Mouse (Mus musculus): ENCODE results near the gene Bcl6b.

Gene Bcl6b

GRCm38 (mm10) chr11:70212896-70213295 lies 16.7 kb downstream of the Bcl6b start:
- DNase-seq (ENCODE audit: low spot score) = peak; percentile 69

- no peak for DNase-seq (ENCODE audit: low spot score)
Observed at GRCm38 (mm10) chr11:70212423-70212822, 17.2 kb downstream of the Bcl6b start, which contains the start of gene Slc16a11. Gene Slc16a11 (plus strand): TSS chr11:70212752.

GRCm38 (mm10) chr11:70211972-70212371 lies 17.6 kb downstream of the Bcl6b start:
- no peak for DNase-seq (ENCODE audit: low spot score)

GRCm38 (mm10) chr11:70210681-70211080 lies 18.9 kb downstream of the Bcl6b start:
- DNase-seq (ENCODE audit: low spot score) = no peak

- DNase-seq (ENCODE audit: low spot score) = no peak
Observed at GRCm38 (mm10) chr11:70208778-70209388, 20.7 kb downstream of the Bcl6b start.

GRCm38 (mm10) chr11:70207283-70207682 lies 22.3 kb downstream of the Bcl6b start:
- DNase-seq (ENCODE audit: low spot score) = no peak

- no peak for DNase-seq (ENCODE audit: low spot score)
Observed at GRCm38 (mm10) chr11:70206801-70207200, 22.8 kb downstream of the Bcl6b start.

- DNase-seq (ENCODE audit: low spot score) = peak; percentile 59
Observed at GRCm38 (mm10) chr11:70201691-70202090, 27.9 kb downstream of the Bcl6b start.

- DNase-seq (ENCODE audit: low spot score) = no peak
Observed at GRCm38 (mm10) chr11:70200036-70200608, 29.5 kb downstream of the Bcl6b start.

- DNase-seq (ENCODE audit: low spot score) = no peak
Observed at GRCm38 (mm10) chr11:70199107-70199506, 30.5 kb downstream of the Bcl6b start.

GRCm38 (mm10) chr11:70198332-70198731 lies 31.3 kb downstream of the Bcl6b start:
- DNase-seq (ENCODE audit: low spot score) = no peak

GRCm38 (mm10) chr11:70193354-70194285 lies 36.0 kb downstream of the Bcl6b start:
- no peak for DNase-seq (ENCODE audit: low spot score)

- no peak for DNase-seq (ENCODE audit: low spot score)
Observed at GRCm38 (mm10) chr11:70192157-70192556, 37.4 kb downstream of the Bcl6b start.

- no peak for DNase-seq (ENCODE audit: low spot score)
Observed at GRCm38 (mm10) chr11:70191188-70191587, 38.4 kb downstream of the Bcl6b start.

GRCm38 (mm10) chr11:70189319-70190134 lies 40.1 kb downstream of the Bcl6b start:
- DNase-seq (ENCODE audit: low spot score) = no peak

- no peak for DNase-seq (ENCODE audit: low spot score)
Observed at GRCm38 (mm10) chr11:70185120-70185519, 44.5 kb downstream of the Bcl6b start.

- DNase-seq (ENCODE audit: low spot score) = no peak
Observed at GRCm38 (mm10) chr11:70180496-70180895, 49.1 kb downstream of the Bcl6b start.

GRCm38 (mm10) chr11:70179401-70179800 lies 50.2 kb downstream of the Bcl6b start:
- DNase-seq (ENCODE audit: low spot score) = no peak

GRCm38 (mm10) chr11:70178756-70179155 lies 50.8 kb downstream of the Bcl6b start:
- DNase-seq (ENCODE audit: low spot score) = no peak

GRCm38 (mm10) chr11:70178311-70178710 lies 51.3 kb downstream of the Bcl6b start:
- no peak for DNase-seq (ENCODE audit: low spot score)

- no peak for DNase-seq (ENCODE audit: low spot score)
Observed at GRCm38 (mm10) chr11:70177647-70178046, 52.0 kb downstream of the Bcl6b start.

GRCm38 (mm10) chr11:70174491-70174890 lies 55.1 kb downstream of the Bcl6b start:
- DNase-seq (ENCODE audit: low spot score) = no peak

All from yolk sac, embryonic 10.5 days (tissue).